Mouse (Mus musculus) liver, postnatal 0 days (tissue): ENCODE data around the gene Gm20696.

Experiments used
- CTCF ChIP-seq: sonication (generic); IDR thresholded peaks from 2 replicates; pipeline ENCODE4 v1.5.1; 2016; ENCODE audit warnings: antibody characterized with exemption, low read depth
- EP300 ChIP-seq: IDR thresholded peaks from 2 replicates; pipeline ENCODE4 v1.6.1; 2016; ENCODE audit warnings: antibody characterized with exemption, low read depth, mild to moderate bottlenecking

GRCm38 (mm10) chr6:99711576-99712101 is 45.0 kb upstream of the Gm20696 start:
- TF ChIP-seq CTCF: no peak
- no peak for TF ChIP-seq EP300
